Mouse (Mus musculus) limb, embryonic 15.5 days (tissue): ENCODE data around the gene 4930404N11Rik. TPM values are rescaled to one million over a fixed set of nuclear protein-coding genes. Genes with fewer than 3 reads are reported as not detected.

ENCODE experiments used
- ATAC-seq: fragments of 200-750 bp; cut with Nextera tagmentation; 2 replicates; pipeline ENCODE4 v1.8.0; 2017; ENCODE audit warnings: low read depth, moderate TSS enrichment; ENCODE audit not compliant: insufficient number of reproducible peaks, low FRiP score, low TSS enrichment
- H3K27ac ChIP-seq: fragments of 300-500 bp; sonication (generic); 2 replicates; pipeline ENCODE4 v1.5.1; 2015; ENCODE audit warnings: moderate library complexity, mild to moderate bottlenecking, inconsistent platforms
- H3K27me3 ChIP-seq: fragments of 300-500 bp; sonication (generic); 2 replicates; pipeline ENCODE4 v1.6.1; 2015; ENCODE audit warnings: inconsistent platforms
- H3K36me3 ChIP-seq: fragments of 300-500 bp; sonication (generic); 2 replicates; pipeline ENCODE4 v1.6.1; 2015; ENCODE audit warnings: inconsistent platforms
- H3K4me1 ChIP-seq: fragments of 300-500 bp; sonication (generic); 2 replicates; pipeline ENCODE4 v1.6.1; 2015; ENCODE audit warnings: inconsistent platforms
- H3K4me2 ChIP-seq: fragments of 300-500 bp; sonication (generic); 2 replicates; pipeline ENCODE4 v1.6.1; 2015; ENCODE audit warnings: mild to moderate bottlenecking, inconsistent platforms
- H3K4me3 ChIP-seq: fragments of 300-500 bp; sonication (generic); 2 replicates; pipeline ENCODE4 v1.5.1; 2015; ENCODE audit warnings: mild to moderate bottlenecking, inconsistent platforms
- H3K9ac ChIP-seq: fragments of 300-500 bp; sonication (generic); 2 replicates; pipeline ENCODE4 v1.6.1; 2015; ENCODE audit warnings: inconsistent platforms
- H3K9me3 ChIP-seq: fragments of 300-500 bp; sonication (generic); 2 replicates; pipeline ENCODE4 v1.6.1; 2016; ENCODE audit warnings: inconsistent platforms
- WGBS: fragments of 180-500 bp; shearing (Covaris S2); methylation state at CpG from one replicate; pipeline ENCODE4 v1.1.7; 2015; 5-methylcytosine and 5-hydroxymethylcytosine counted together
- polyA plus RNA-seq: library from polyadenylated mRNA; unstranded; fragments of >200 nt; fragmentation: Nextera tagmentation; extraction: Ambion mirVana; gene quantifications from 2 replicates; pipeline ENCODE4 v1.2.1, GENCODE M21; 2015

The 4930404N11Rik gene
- polyA plus RNA-seq, 1 experiment from 2014 or later: 0.60 TPM

DNA sequence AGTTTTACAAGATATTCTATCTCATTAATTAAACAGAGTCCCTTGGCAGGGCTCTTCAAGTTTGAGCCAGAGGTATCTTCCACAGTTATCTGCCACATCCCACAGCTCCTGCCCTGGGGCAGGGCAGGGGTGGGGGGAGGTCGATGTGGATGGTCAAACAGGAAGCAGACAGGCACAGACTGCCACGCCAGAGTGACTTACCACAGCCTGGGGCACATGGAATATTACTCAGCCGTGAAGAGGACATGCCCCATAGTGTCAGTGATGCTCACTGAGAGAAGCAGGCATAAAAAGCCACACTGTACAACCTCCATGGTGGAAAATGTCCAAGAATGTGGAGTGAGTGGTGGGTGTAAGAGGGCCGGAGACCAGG, 20.5 kb downstream of the 4930404N11Rik start:
- Histone ChIP-seq H3K4me2 (no peak overlapping the region), H3K9me3 (no peaks in the 10 kb centered on the region), H3K4me1 (peaks cover 43% of the 10 kb centered on the region), H3K36me3 (peaks cover 19% of the 10 kb centered on the region), H3K27ac (no peak overlapping the region), H3K4me3 (no peak overlapping the region), H3K27me3 (peaks cover 53% of the 10 kb centered on the region), H3K9ac (no peak overlapping the region)
- WGBS: 83% methylated on average over 4 of the region's 4 CpGs
- ATAC-seq: no peak

DNA sequence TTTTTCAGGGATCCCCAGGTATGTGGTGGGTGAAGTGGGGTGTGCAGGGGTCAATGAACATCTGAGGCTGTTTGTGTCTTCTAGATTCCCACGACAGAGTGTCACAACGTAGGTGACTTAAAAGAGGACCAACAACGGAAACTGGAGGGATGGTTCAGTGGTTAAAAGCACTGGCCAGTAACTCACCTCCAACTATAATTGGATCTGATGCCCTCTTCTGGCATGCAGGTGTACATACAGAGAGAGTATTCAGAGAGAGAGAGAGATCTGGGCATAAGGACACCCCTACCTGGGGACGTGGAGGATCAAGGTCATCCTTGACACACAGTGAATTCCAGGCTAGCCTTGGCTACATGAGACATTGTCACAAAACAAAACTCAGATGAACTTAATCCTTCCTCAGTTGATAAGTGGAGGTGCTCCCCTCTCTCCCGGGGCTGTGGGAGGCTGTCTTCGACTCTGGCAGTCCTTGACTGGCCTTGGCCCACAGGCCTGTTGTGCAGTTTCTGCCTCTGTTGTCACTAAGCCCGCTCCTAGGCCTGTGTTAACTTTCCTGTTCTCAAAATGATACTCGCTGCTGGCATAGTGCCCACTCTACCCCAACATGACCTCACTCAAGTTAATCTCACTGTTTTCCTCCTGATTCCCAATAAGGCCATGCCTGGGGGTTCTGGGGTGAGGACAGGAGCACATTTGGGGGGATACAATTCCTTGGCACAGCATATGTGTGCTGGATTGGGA, 21.0 kb downstream of the 4930404N11Rik start:
- H3K36me3 ChIP-seq: peaks cover 19% of the 10 kb centered on the region
- WGBS: 51% methylated on average over 8 of the region's 8 CpGs
- no peak overlapping the region for H3K9ac ChIP-seq
- no peak overlapping the region for H3K27ac ChIP-seq
- peaks cover 53% of the 10 kb centered on the region for H3K27me3 ChIP-seq
- no peak overlapping the region for H3K4me3 ChIP-seq
- no peaks in the 10 kb centered on the region for H3K9me3 ChIP-seq
- peaks cover 39% of the 10 kb centered on the region for H3K4me1 ChIP-seq
- no peak overlapping the region for H3K4me2 ChIP-seq
- no peak for ATAC-seq

DNA sequence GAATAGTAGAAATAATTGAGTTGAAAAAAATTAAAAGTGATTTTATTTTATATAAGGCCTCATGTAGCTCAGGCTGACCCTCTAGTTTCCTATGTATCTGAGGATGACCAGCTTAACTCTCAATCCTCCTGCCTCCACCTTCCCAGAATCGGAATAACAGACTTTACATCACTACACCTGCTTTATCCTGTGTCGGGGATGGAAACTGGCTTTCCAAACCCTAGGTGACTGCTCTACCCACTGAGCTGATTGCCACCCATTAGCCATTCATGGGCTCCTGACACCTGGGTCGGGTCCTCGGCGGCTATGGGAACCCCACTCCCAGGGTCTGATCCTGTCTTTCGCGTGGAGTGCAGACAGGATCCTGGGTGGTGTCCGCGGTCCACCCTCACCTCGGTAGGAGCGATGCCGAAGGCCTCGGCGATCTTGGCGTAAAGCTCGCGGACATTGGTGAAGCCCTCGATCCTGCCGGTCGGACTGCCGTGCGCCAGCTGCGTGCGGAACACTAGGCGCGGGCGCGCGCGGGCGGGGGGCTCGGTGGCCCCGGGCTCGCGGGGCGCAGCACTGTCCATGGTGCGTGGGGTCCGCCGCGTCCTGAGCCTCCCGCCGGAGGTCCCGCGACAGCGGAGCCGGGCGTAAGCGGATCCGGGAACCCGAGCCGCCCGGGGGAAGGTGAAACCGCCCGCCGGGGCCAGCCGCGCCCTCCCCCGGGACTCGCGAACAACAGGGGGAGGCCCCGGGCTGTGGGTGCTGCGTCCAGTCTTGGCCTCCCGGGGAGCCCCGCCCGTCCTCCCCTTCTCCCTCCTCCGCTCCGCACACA, 22.7 kb downstream of the 4930404N11Rik start, which contains the start of gene Gipc3:
TSS of gene Gipc3 (minus strand) at position 581 of the 820 bp plus-strand sequence.
- peaks cover 27% of the 10 kb centered on the region for H3K4me1 ChIP-seq
- H3K4me2 ChIP-seq: peak within 1 kb of the TSS; percentile 82
- no peak for ATAC-seq
- peaks cover 11% of the 10 kb centered on the region for H3K36me3 ChIP-seq
- H3K27ac ChIP-seq: no peak within 1 kb of the TSS
- no peaks in the 10 kb centered on the region for H3K9me3 ChIP-seq
- WGBS: 5% methylated on average over 57 of the region's 67 CpGs
- H3K27me3 ChIP-seq: peaks cover 57% of the 10 kb centered on the region
- H3K4me3 ChIP-seq: peak within 1 kb of the TSS; percentile 41
- peak within 1 kb of the TSS; percentile 55 for H3K9ac ChIP-seq

DNA sequence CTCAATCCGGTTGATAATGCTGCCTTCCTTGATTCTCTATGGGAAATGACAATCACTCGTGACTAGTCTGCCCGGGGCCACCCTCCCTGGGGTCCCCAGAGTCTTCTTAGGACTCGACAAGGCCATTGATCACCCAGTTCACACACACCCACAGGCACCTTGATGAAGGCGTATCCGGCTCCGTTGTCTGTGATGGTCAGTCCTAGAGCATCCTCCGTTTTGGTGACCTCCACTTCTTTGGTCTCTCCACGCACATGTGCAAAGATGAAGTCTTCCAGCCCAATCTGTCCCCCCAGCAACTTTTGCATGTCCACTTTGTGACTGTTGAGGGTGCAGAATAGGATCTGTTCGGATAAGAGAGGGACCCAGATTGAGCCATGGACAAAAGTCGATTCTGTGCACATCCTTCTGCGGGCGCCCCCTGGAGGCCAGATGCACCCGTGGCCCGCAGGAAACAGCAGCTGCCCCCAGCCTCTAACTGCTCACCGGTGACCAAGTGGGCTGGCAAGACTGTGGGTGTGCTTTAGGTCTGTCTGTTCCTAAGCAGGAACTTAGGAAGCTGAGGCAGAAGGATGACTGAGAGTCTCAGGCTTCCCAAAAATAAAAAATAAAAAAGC, 24.2 kb downstream of the 4930404N11Rik start:
- no peak overlapping the region for H3K9ac ChIP-seq
- H3K4me3 ChIP-seq: no peak overlapping the region
- H3K36me3 ChIP-seq: peaks cover 4% of the 10 kb centered on the region; the same call in 1 of the 2 replicates
- H3K4me1 ChIP-seq: peaks cover 18% of the 10 kb centered on the region
- no peak overlapping the region for H3K4me2 ChIP-seq
- H3K27me3 ChIP-seq: peaks cover 64% of the 10 kb centered on the region
- H3K27ac ChIP-seq: no peak overlapping the region
- 34% methylated on average over 16 of the region's 16 CpGs for WGBS
- H3K9me3 ChIP-seq: no peaks in the 10 kb centered on the region
- ATAC-seq: no peak

DNA sequence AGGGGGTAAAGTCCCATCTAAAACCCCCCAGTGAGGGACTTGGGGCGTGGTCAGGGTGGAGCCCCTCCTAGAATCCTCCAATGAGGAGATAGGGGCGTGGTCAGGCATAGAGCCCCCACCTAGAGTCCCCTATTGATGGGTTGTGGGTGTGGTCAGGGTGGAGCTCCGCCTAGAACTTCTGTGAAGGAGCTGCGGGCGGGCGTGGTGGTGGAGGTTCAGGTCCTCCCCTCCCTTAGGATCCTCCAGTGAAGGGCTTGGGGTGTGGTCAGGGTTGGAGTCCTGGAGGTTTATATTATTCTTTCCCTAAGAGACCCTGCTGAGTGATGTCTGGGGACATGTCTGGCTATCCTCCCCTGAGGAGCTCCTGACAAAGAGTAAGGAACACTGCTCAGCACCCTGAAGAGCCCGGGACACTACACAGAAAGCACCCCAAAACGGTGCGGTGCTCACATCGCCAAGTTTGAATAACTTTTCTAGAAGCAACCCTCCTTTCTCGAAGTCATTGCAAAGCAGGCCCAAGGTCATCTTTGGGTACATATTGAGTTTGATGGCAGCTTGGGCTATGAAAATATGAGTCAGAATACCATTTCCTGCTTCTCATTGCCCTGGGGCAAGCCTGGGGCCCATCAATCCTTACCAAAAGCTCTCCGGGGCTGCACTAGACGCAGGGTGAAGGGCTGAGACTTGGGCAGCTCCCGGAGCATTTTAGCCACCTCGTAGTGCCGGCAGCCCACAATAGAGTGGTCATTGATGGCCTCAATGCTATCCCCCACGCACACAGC, 24.9 kb downstream of the 4930404N11Rik start:
- Histone ChIP-seq H3K4me2 (no peak overlapping the region), H3K4me3 (no peak overlapping the region), H3K27ac (no peak overlapping the region), H3K36me3 (peaks cover 4% of the 10 kb centered on the region; the same call in 1 of the 2 replicates), H3K4me1 (peaks cover 23% of the 10 kb centered on the region), H3K9ac (no peak overlapping the region), H3K9me3 (no peaks in the 10 kb centered on the region), H3K27me3 (peaks cover 63% of the 10 kb centered on the region)
- ATAC-seq: no peak
- WGBS: 38% methylated on average over 17 of the region's 17 CpGs

DNA sequence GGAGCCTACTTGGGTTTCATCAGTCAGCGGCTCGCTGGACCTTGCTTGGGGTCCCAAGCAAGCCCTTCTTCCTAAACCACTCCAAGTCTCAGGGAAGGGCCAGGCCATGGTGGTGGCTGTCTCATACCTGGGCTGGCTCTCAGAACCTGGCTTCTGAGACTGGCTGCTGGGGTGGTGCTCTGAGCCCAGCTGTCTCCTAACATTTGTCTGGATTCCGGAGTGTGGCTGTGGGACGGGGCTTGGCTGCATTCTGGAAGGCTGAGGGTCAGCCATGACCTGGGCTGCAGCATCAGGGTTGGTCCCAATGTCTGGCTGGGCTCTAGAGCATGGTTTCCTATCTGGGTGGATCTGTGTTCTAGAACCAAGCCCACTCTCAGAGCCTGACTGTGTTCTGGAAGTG, 29.1 kb downstream of the 4930404N11Rik start:
- peaks cover 43% of the 10 kb centered on the region for H3K27me3 ChIP-seq
- 85% methylated on average over 4 of the region's 4 CpGs for WGBS
- H3K4me3 ChIP-seq: no peak overlapping the region
- H3K9ac ChIP-seq: no peak overlapping the region
- no peak overlapping the region for H3K4me2 ChIP-seq
- H3K27ac ChIP-seq: peak overlapping the region; percentile 92
- H3K9me3 ChIP-seq: no peaks in the 10 kb centered on the region
- H3K36me3 ChIP-seq: no peaks in the 10 kb centered on the region
- peaks cover 41% of the 10 kb centered on the region for H3K4me1 ChIP-seq
- ATAC-seq: no peak

DNA sequence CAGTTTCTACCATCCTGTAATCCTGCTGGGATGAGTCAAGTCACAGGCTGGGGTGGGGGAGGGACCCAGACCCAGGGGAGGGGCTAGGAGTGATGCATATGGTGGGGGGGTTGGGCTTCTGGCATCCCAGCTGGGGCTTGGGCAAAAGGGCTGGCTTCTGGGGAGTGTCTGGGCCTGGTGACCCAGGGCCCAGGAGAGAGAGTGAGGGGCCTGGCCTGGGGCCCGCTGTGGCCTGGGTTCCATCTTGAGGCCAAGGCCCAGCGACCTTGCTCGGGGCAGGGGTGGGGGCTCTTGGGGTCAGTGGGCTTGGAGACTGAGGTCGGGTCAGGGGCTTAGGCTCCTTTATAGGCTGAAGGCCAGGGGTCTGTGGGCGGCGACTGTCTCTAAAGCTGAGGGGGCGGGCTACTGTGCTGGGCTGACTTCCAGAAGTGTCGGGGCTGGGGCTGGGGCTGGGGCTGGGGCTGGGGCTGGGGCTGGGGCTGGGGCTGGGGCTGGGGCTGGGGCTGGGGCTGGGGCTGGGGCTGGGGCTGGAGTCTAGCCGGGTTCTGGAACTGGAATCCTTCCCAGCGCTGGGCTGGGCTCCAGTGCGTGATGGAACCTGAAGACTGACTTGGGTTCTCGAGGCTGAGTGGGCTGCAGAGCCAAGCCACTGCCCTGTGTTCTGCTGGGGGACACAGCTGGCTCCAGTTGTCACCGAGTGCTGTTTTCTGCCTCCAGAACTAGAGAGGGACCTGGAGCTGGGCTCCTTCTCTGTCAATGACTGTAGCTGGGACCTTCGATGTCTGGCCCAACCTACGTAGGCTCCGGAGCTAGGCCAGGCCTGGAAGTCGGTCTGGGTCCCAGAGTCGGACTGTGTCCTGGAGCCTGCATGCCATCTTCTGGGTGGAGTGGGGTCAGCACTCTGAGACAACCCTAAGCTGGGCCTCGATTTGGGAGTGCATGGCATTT, 29.9 kb downstream of the 4930404N11Rik start:
- peaks cover 35% of the 10 kb centered on the region for H3K27me3 ChIP-seq
- WGBS: 29% methylated on average over 19 of the region's 19 CpGs
- peaks cover 40% of the 10 kb centered on the region for H3K4me1 ChIP-seq
- peak overlapping the region; percentile 92 for H3K27ac ChIP-seq
- ATAC-seq: peak; percentile 74
- H3K9ac ChIP-seq: 0 out of 2 replicates have a peak overlapping the region, but pooled peaks have one; percentile 11
- H3K9me3 ChIP-seq: no peaks in the 10 kb centered on the region
- 0 out of 2 replicates have a peak overlapping the region, but pooled peaks have one; percentile 23 for H3K4me2 ChIP-seq
- no peak overlapping the region for H3K4me3 ChIP-seq
- no peaks in the 10 kb centered on the region for H3K36me3 ChIP-seq

DNA sequence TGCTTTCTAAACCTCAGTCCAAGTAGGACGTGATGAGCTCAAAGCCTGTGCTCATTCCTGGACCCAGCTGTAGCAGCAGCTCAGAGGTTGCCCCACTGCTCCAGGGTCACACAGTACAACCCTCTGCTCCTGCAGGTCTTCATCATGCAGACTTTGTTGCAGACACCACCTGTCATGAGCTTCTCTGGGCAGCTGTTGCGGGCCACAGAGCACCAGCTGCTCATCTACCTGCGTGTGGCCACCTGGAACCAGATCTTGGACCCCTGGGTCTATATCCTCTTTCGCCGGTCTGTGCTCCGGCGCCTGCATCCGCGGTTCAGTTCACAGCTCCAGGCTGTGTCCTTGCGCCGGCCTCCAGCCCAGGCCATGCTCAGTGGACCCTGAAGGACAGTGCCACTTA, 31.3 kb downstream of the 4930404N11Rik start:
- no peak overlapping the region for H3K4me3 ChIP-seq
- no peak overlapping the region for H3K4me2 ChIP-seq
- no peak for ATAC-seq
- no peaks in the 10 kb centered on the region for H3K36me3 ChIP-seq
- peaks cover 31% of the 10 kb centered on the region for H3K27me3 ChIP-seq
- H3K4me1 ChIP-seq: peaks cover 54% of the 10 kb centered on the region
- peak overlapping the region; percentile 92; the same call in 1 of the 2 replicates for H3K27ac ChIP-seq
- 76% methylated on average over 11 of the region's 11 CpGs for WGBS
- H3K9me3 ChIP-seq: no peaks in the 10 kb centered on the region
- H3K9ac ChIP-seq: no peak overlapping the region

DNA sequence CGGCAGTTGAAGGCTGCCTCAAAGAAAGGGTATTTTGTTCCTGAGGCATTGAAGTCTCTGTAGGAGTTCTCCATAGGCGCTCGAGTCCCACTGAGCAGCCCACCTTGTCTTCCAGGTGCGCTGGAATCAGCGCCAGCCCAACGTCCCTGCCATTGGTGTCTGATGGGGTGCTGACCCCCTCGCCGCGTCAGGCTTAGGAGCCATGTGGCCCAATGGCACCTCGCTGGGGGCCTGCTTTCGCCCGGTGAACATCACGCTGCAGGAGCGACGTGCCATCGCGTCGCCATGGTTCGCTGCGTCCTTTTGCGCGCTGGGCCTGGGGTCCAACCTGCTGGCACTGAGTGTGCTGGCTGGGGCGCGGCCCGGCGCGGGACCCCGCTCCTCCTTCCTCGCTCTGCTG, 33.3 kb downstream of the 4930404N11Rik start:
- Histone ChIP-seq H3K36me3 (peaks cover 7% of the 10 kb centered on the region; the same call in 1 of the 2 replicates), H3K27me3 (peaks cover 21% of the 10 kb centered on the region), H3K9ac (no peak overlapping the region), H3K4me1 (peaks cover 69% of the 10 kb centered on the region), H3K4me3 (no peak overlapping the region), H3K27ac (no peak overlapping the region), H3K4me2 (no peak overlapping the region), H3K9me3 (no peaks in the 10 kb centered on the region)
- no peak for ATAC-seq
- 22% methylated on average over 29 of the region's 29 CpGs for WGBS

DNA sequence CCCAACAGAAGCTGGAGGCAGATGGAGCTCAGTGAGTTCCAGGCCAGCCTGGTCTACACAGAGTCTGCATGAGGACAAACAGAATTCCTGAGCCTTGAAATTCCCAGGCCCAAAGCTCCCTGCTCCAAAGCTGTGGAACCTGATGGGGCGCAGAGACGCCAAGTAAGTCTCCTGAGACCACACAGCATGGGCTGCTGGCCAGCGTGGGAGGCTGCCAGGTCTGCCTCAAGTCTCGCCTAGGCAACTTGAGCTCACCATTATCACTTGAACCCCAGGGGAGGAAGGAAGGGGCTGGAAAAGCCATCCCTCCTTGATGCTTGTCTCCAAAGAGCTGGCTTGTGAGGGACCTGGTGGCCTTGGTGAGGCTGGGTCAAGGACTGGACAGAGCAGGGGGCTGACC, 35.6 kb downstream of the 4930404N11Rik start:
- ATAC-seq: no peak
- no peaks in the 10 kb centered on the region for H3K9me3 ChIP-seq
- 43% methylated on average over 4 of the region's 4 CpGs for WGBS

More for the DNA sequence above, 35.6 kb downstream of the 4930404N11Rik start:
- H3K4me1 ChIP-seq: peaks cover 54% of the 10 kb centered on the region
- peaks cover 30% of the 10 kb centered on the region for H3K36me3 ChIP-seq
- H3K4me3 ChIP-seq: peak overlapping the region; percentile 5; the same call in 1 of the 2 replicates
- H3K27ac ChIP-seq: peak overlapping the region; percentile 91
- H3K27me3 ChIP-seq: peaks cover 20% of the 10 kb centered on the region
- H3K4me2 ChIP-seq: peak overlapping the region; percentile 27
- H3K9ac ChIP-seq: 0 out of 2 replicates have a peak overlapping the region, but pooled peaks have one; percentile 7
